8 mouse cellular contexts compared by ENCODE assay signal in the genomic region with DNA sequence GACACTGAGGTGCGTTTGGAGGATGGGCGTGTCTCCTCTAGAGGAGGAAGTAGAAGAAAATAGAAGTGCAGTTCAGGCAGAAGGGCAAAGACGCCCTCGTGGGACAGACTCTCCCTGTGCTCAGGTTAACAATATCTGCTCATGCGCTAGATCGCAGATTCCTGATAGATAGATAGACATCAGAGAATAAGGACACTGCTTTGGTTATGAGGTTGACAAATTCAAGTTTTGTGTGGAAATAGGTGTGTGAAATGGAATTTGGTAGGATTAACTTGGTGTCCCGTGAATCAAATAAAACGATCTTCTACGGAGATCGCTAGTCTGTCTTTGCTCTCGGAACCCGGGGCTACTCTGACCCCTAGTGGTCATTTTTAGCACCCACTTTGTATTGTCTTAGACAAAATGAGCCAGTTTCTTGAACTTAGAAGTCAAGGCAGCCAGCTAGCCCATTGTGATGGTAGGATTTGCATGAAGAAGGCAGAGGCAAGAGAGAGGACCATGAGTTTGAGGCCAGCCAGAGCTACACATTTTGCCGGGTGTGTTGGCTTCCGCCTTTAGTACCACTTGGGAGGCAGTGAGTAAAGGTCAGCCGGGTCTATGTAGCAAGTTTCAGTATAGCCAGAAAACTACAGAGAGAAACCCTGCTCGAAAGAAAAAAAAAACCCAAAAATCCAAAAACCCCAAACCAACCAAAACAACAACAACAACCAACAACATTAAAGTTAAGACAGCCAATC. TPM values are rescaled to one million over a fixed set of nuclear protein-coding genes. Genes with fewer than 3 reads are reported as not detected.
A peak's percentile ranks its signal among the peaks of the same experiment; 100 is the strongest.
DNase-seq lines count a peak whose midpoint lies in the region; ATAC-seq and TF ChIP-seq lines count a peak whose summit lies in the region.
"Had no signal": no experiment of that assay in that cellular context is flagged by ENCODE, and none has a peak within 500 bp of the region (broad histone marks: within the 10 kb centered on the region; RNA-seq: fewer than 3 reads in every experiment).

No protein-coding gene starts in this region.

- no peak overlapping the region for H3K27ac ChIP-seq in forebrain, postnatal 0 days (ENCODE audit: low read depth, low read length)
- H3K27ac ChIP-seq in hindbrain, embryonic 15.5 days (replicated peaks): no peak overlapping the region
- H3K27ac ChIP-seq: macrophage had no signal

- no peaks in the 10 kb centered on the region for H3K36me3 ChIP-seq in forebrain, postnatal 0 days (ENCODE audit: insufficient read depth)
- H3K36me3 ChIP-seq in hindbrain, embryonic 15.5 days: no peaks in the 10 kb centered on the region

- no peaks in the 10 kb centered on the region for H3K9me3 ChIP-seq in forebrain, postnatal 0 days (ENCODE audit: low read length)
- H3K9me3 ChIP-seq in hindbrain, embryonic 15.5 days: no peaks in the 10 kb centered on the region

- peaks cover 3% of the 10 kb centered on the region; the same call in 1 of the 2 replicates for H3K4me1 ChIP-seq in forebrain, postnatal 0 days (ENCODE audit: insufficient read depth)
- H3K4me1 ChIP-seq in hindbrain, embryonic 15.5 days (replicated peaks): peaks cover 9% of the 10 kb centered on the region

- H3K4me3 ChIP-seq in forebrain, postnatal 0 days (ENCODE audit: low read depth, low read length): peak overlapping the region; percentile 18; the same call in 1 of the 2 replicates
- H3K4me3 ChIP-seq in hindbrain, embryonic 15.5 days: peak overlapping the region; percentile 31

- 22% methylated on average over 16 of the region's 16 CpGs for WGBS in forebrain, postnatal 0 days
- WGBS in hindbrain, embryonic 15.5 days: 25% methylated on average over 16 of the region's 16 CpGs

- no peak overlapping the region for H3K9ac ChIP-seq in forebrain, postnatal 0 days
- no peak overlapping the region for H3K9ac ChIP-seq in hindbrain, embryonic 15.5 days

- peak overlapping the region; percentile 43 for H3K4me2 ChIP-seq in forebrain, postnatal 0 days (ENCODE audit: low read depth)
- H3K4me2 ChIP-seq in hindbrain, embryonic 15.5 days: peak overlapping the region; percentile 55

- DNase-seq in WW6 (ENCODE audit: low read depth, low spot score): peak; percentile 58
- peak; percentile 46 to 63 for DNase-seq in cerebellum, adult 18-20 months
- DNase-seq in forebrain, postnatal 0 days: peak; percentile 87
- DNase-seq in layer of hippocampus, postnatal 14 days (ENCODE audit: low spot score in 2 of 2): peak; percentile 50 to 78
- DNase-seq in lung, postnatal 14 days: peak; percentile 79
- peak; percentile 69 to 76 for DNase-seq in right cerebral cortex, adult 2 months (ENCODE audit: low spot score in 2 of 2)

- no peaks in the 10 kb centered on the region for H3K27me3 ChIP-seq in forebrain, postnatal 0 days (ENCODE audit: insufficient read depth, low read length)
- H3K27me3 ChIP-seq in hindbrain, embryonic 15.5 days: no peaks in the 10 kb centered on the region

- peak; percentile 78 for ATAC-seq in forebrain, postnatal 0 days
- ATAC-seq in hindbrain, embryonic 15.5 days (ENCODE audit: low FRiP score, low read depth): peak; percentile 64; the same call in 1 of the 2 replicates

- TF ChIP-seq CTCF in forebrain, postnatal 0 days (IDR thresholded peaks at IDR 0.05; ENCODE audit: low read depth): peak; percentile 88

RNA-seq across cellular contexts. Expression of a gene that starts 15.4 kb away (rescaled TPM):
- 11.4 and 37.0 TPM in 2 replicates for total RNA-seq in forebrain, postnatal 0 days (2014; rRNA removed)
- polyA plus RNA-seq in forebrain, postnatal 0 days (2015; fragmentation: Nextera tagmentation; extraction: Ambion mirVana): 3.8 and 4.3 TPM in 2 replicates
- 9.7 TPM in 2 replicates for polyA plus RNA-seq in hindbrain, embryonic 15.5 days (2015; fragmentation: Nextera tagmentation; extraction: Ambion mirVana)
- total RNA-seq in layer of hippocampus, postnatal 14 days (2021): 1 to 10 TPM; 2.8 to 6.2 TPM
